ENCODE assay signal across 8 mouse cellular contexts in genomic region chr8:128358406-128358755, GRCm38 (mm10). TPM values are rescaled to one million over a fixed set of nuclear protein-coding genes. Genes with fewer than 3 reads are reported as not detected.
A peak's percentile ranks its signal among the peaks of the same experiment; 100 is the strongest.
DNase-seq lines count a peak whose midpoint lies in the region; ATAC-seq and TF ChIP-seq lines count a peak whose summit lies in the region.

TSS of gene Nrp1 (plus strand) at chr8:128358604.

- no peak for TF ChIP-seq CTCF in kidney, postnatal 0 days (IDR thresholded peaks at IDR 0.05; ENCODE audit: low read depth)

- H3K4me2 ChIP-seq in embryonic facial prominence, embryonic 14.5 days (ENCODE audit: low read depth, low read length) = peak within 1 kb of the TSS; percentile 99
- H3K4me2 ChIP-seq in heart, embryonic 12.5 days = peak within 1 kb of the TSS; percentile 83
- peak within 1 kb of the TSS; percentile 95 for H3K4me2 ChIP-seq in kidney, postnatal 0 days (ENCODE audit: low read length)
- peak within 1 kb of the TSS; percentile 68 for H3K4me2 ChIP-seq in liver, embryonic 13.5 days

- peak; percentile 5 to 22 for DNase-seq in spleen, adult 18-20 months
- DNase-seq in spleen, adult 12 weeks (ENCODE audit: low spot score) = no peak
- peak; percentile 60 for DNase-seq in embryonic facial prominence, embryonic 14.5 days (ENCODE audit: low spot score)
- no peak for DNase-seq in kidney, postnatal 0 days (ENCODE audit: low spot score)
- DNase-seq in liver, embryonic 13.5 days = no peak
- peak; percentile 68 for DNase-seq in naive thymus-derived CD4-positive, alpha-beta T cell, adult 2 months (ENCODE audit: low read depth)
- DNase-seq in thymus, postnatal 10 days (ENCODE audit: low spot score in 2 of 2) = peak; percentile 45 to 46

- under 1% methylated on average over 21 of the region's 21 CpGs for WGBS in embryonic facial prominence, embryonic 14.5 days
- under 1% methylated on average over 21 of the region's 21 CpGs for WGBS in heart, embryonic 12.5 days
- WGBS in kidney, postnatal 0 days = under 1% methylated on average over 21 of the region's 21 CpGs
- WGBS in liver, embryonic 13.5 days (ENCODE audit: insufficient replicate concordance) = under 1% methylated on average over 21 of the region's 21 CpGs

- H3K4me1 ChIP-seq in embryonic facial prominence, embryonic 14.5 days (ENCODE audit: control insufficient read depth, insufficient read depth, low read length) = peaks cover 6% of the 10 kb centered on the region; the same call in 1 of the 2 replicates
- H3K4me1 ChIP-seq in heart, embryonic 12.5 days (replicated peaks) = peaks cover 24% of the 10 kb centered on the region
- peaks cover 25% of the 10 kb centered on the region; the same call in 1 of the 2 replicates for H3K4me1 ChIP-seq in kidney, postnatal 0 days (replicated peaks; ENCODE audit: insufficient read depth, low read length)
- H3K4me1 ChIP-seq in liver, embryonic 13.5 days (replicated peaks) = peaks cover 3% of the 10 kb centered on the region; the same call in 1 of the 2 replicates

- peak within 1 kb of the TSS; percentile 79 for H3K4me3 ChIP-seq in embryonic facial prominence, embryonic 14.5 days (ENCODE audit: low read depth, low read length)
- H3K4me3 ChIP-seq in heart, embryonic 12.5 days = peak within 1 kb of the TSS; percentile 83
- peak within 1 kb of the TSS; percentile 86 for H3K4me3 ChIP-seq in kidney, postnatal 0 days (replicated peaks; ENCODE audit: low read depth, low read length)
- H3K4me3 ChIP-seq in liver, embryonic 13.5 days (replicated peaks) = peak within 1 kb of the TSS; percentile 59

- no peaks in the 10 kb centered on the region for H3K27me3 ChIP-seq in embryonic facial prominence, embryonic 14.5 days (replicated peaks; ENCODE audit: control insufficient read depth, insufficient read depth, low read length)
- H3K27me3 ChIP-seq in heart, embryonic 12.5 days (replicated peaks) = no peaks in the 10 kb centered on the region
- H3K27me3 ChIP-seq in kidney, postnatal 0 days (ENCODE audit: insufficient read depth, low read length) = no peaks in the 10 kb centered on the region
- peaks cover 52% of the 10 kb centered on the region for H3K27me3 ChIP-seq in liver, embryonic 13.5 days

- peak within 1 kb of the TSS; percentile 96 for H3K27ac ChIP-seq in embryonic facial prominence, embryonic 14.5 days (replicated peaks; ENCODE audit: low read depth, low read length)
- peak within 1 kb of the TSS; percentile 97 for H3K27ac ChIP-seq in heart, embryonic 12.5 days (ENCODE audit: poor library complexity, severe bottlenecking)
- peak within 1 kb of the TSS; percentile 92 for H3K27ac ChIP-seq in kidney, postnatal 0 days
- peak within 1 kb of the TSS; percentile 77 for H3K27ac ChIP-seq in liver, embryonic 13.5 days

- no peaks in the 10 kb centered on the region for H3K36me3 ChIP-seq in embryonic facial prominence, embryonic 14.5 days (ENCODE audit: control insufficient read depth, insufficient read depth, low read length)
- no peaks in the 10 kb centered on the region; the same call in 1 of the 2 replicates for H3K36me3 ChIP-seq in heart, embryonic 12.5 days
- no peaks in the 10 kb centered on the region for H3K36me3 ChIP-seq in kidney, postnatal 0 days (ENCODE audit: insufficient read depth, low read length)
- H3K36me3 ChIP-seq in liver, embryonic 13.5 days = no peaks in the 10 kb centered on the region

- ATAC-seq in embryonic facial prominence, embryonic 14.5 days (ENCODE audit: low read depth) = 0 out of 2 replicates have a peak, but pooled peaks have one; percentile 3
- ATAC-seq in heart, embryonic 12.5 days (ENCODE audit: insufficient number of reproducible peaks, low FRiP score) = peak; percentile 10; the same call in 1 of the 2 replicates
- ATAC-seq in kidney, postnatal 0 days (replicated peaks; ENCODE audit: low FRiP score, low read depth) = 0 out of 2 replicates have a peak, but pooled peaks have one; percentile 2
- peak; percentile 4; the same call in 1 of the 2 replicates for ATAC-seq in liver, embryonic 13.5 days (ENCODE audit: low read depth)

- no peaks in the 10 kb centered on the region for H3K9me3 ChIP-seq in embryonic facial prominence, embryonic 14.5 days (ENCODE audit: control insufficient read depth, low read length)
- H3K9me3 ChIP-seq in heart, embryonic 12.5 days (replicated peaks) = no peaks in the 10 kb centered on the region
- H3K9me3 ChIP-seq in kidney, postnatal 0 days (replicated peaks; ENCODE audit: low read length) = no peaks in the 10 kb centered on the region
- H3K9me3 ChIP-seq in liver, embryonic 13.5 days (replicated peaks) = no peaks in the 10 kb centered on the region

- peak within 1 kb of the TSS; percentile 89 for H3K9ac ChIP-seq in embryonic facial prominence, embryonic 14.5 days (ENCODE audit: low read depth, low read length)
- peak within 1 kb of the TSS; percentile 94 for H3K9ac ChIP-seq in heart, embryonic 12.5 days
- peak within 1 kb of the TSS; percentile 86 for H3K9ac ChIP-seq in kidney, postnatal 0 days (ENCODE audit: low read depth, low read length)
- H3K9ac ChIP-seq in liver, embryonic 13.5 days = peak within 1 kb of the TSS; percentile 59

RNA-seq across cellular contexts. Expression of gene Nrp1, which starts in this region (rescaled TPM):
- polyA plus RNA-seq in embryonic facial prominence, embryonic 14.5 days (2014; fragmentation: Nextera tagmentation; extraction: Ambion mirVana) = 94.6 and 105 TPM in 2 replicates
- polyA plus RNA-seq in heart, embryonic 12.5 days (2016; fragmentation: Nextera tagmentation; extraction: Ambion mirVana) = 135 and 138 TPM in 2 replicates
- 98.4 and 105 TPM in 2 replicates for polyA plus RNA-seq in kidney, postnatal 0 days (2015; fragmentation: Nextera tagmentation; extraction: Ambion mirVana)
- polyA plus RNA-seq in liver, embryonic 13.5 days (2015; fragmentation: Nextera tagmentation; extraction: Ambion mirVana) = 14.7 and 17.9 TPM in 2 replicates

Comparison
In these comparisons a context has a peak if more than half of its experiments do, and no peak if none do; other contexts are left out.
1. DNase-seq: peak in spleen, adult 18-20 months (2 of 2), embryonic facial prominence, embryonic 14.5 days (single experiment), naive thymus-derived CD4-positive, alpha-beta T cell, adult 2 months (single experiment) and thymus, postnatal 10 days (2 of 2); none in spleen, adult 12 weeks (single experiment), kidney, postnatal 0 days (single experiment) and liver, embryonic 13.5 days (single experiment).
2. Peak in every context shown above with its lines, with median percentiles within 50 percentile points of each other: ATAC-seq, H3K27ac ChIP-seq, H3K4me2 ChIP-seq, H3K4me3 ChIP-seq and H3K9ac ChIP-seq.